In the genomic region with DNA sequence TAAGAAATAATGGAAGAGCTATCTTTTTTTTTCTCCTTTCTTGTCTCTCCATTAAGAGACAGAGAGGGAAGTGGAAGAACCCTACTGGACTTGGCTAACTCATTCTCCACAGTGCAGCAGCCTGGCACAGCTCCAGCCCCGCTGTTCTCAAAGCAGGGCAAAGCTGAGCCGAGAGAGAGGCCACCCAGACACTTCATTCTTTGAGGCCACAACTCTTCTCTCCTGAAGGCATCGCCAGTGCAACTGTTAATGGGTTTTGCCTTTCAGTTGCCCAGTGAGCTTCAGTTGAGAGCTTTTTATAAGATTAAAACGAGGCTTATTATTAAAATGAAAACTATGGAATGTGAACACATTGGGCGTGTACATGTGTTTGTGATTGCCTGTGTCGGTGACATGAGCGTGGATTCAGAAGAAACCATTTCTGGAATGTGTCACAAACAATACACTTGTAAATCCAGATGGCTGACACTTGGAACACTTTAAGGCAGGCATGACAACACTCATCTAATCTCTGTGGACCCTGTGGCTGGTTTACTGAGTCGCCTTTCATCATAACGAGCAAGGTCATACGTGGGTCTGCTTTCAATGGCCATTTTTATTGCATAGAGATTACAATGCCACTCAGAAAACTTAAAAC, we compare ENCODE assay signal across 7 mouse cellular contexts.
DNase-seq lines count a peak whose midpoint lies in the region; ATAC-seq and TF ChIP-seq lines count a peak whose summit lies in the region.

No protein-coding gene starts in this region.

- ATAC-seq in midbrain, embryonic 13.5 days, result peak; percentile 72; the same call in 1 of the 2 replicates

- TF ChIP-seq CTCF in cerebellum, adult 2 months (IDR thresholded peaks at IDR 0.05; ENCODE audit: borderline replicate concordance, insufficient read depth, low read depth, low read length), result no peak

- H3K36me3 ChIP-seq in midbrain, embryonic 13.5 days, result no peaks in the 10 kb centered on the region
- H3K36me3 ChIP-seq in midbrain, embryonic 10.5 days, result no peaks in the 10 kb centered on the region

- H3K27me3 ChIP-seq in midbrain, embryonic 13.5 days, result peaks cover 12% of the 10 kb centered on the region
- no peaks in the 10 kb centered on the region for H3K27me3 ChIP-seq in midbrain, embryonic 10.5 days (ENCODE audit: low read depth, poor library complexity, severe bottlenecking)
- no peaks in the 10 kb centered on the region for H3K27me3 ChIP-seq in cerebellum, adult 2 months (ENCODE audit: control insufficient read depth, insufficient read depth, low read length)

- TF ChIP-seq POLR2A in cerebellum, adult 2 months (IDR thresholded peaks at IDR 0.05; ENCODE audit: borderline replicate concordance, insufficient read depth, low read length), result no peak

- peaks cover 17% of the 10 kb centered on the region for H3K4me1 ChIP-seq in midbrain, embryonic 13.5 days (replicated peaks)
- peaks cover 6% of the 10 kb centered on the region; the same call in 1 of the 2 replicates for H3K4me1 ChIP-seq in midbrain, embryonic 10.5 days
- H3K4me1 ChIP-seq in cerebellum, adult 2 months (ENCODE audit: control insufficient read depth, insufficient read depth, low read length), result peaks cover 13% of the 10 kb centered on the region; the same call in 1 of the 2 replicates

- 28% methylated on average over 10 of the region's 10 CpGs for WGBS in midbrain, embryonic 13.5 days
- WGBS in midbrain, embryonic 10.5 days, result 75% methylated on average over 10 of the region's 10 CpGs
- WGBS in cerebellum, adult 2 months, result 30% methylated on average over 10 of the region's 10 CpGs

- no peak overlapping the region for H3K27ac ChIP-seq in midbrain, embryonic 13.5 days
- no peak overlapping the region for H3K27ac ChIP-seq in midbrain, embryonic 10.5 days (replicated peaks)
- H3K27ac ChIP-seq in cerebellum, adult 2 months (ENCODE audit: insufficient read depth, low read length), result no peak overlapping the region; the same call in 1 of the 2 replicates

- no peak for DNase-seq in midbrain, embryonic 10.5 days (ENCODE audit: low spot score)
- DNase-seq in cerebellum, adult 2 months, result peak; percentile 76 to 79
- DNase-seq in gastrocnemius, adult 18-20 months (ENCODE audit: low spot score), result peak; percentile 16
- DNase-seq in kidney, postnatal 36 days, result peak; percentile 47 to 74
- DNase-seq in ovary, postnatal 36 days (ENCODE audit: low spot score), result peak; percentile 61
- DNase-seq in B cell, adult 2 months, result no peak

- H3K9ac ChIP-seq in midbrain, embryonic 13.5 days (replicated peaks), result no peak overlapping the region

- H3K4me3 ChIP-seq in midbrain, embryonic 13.5 days (replicated peaks), result no peak overlapping the region
- no peak overlapping the region for H3K4me3 ChIP-seq in midbrain, embryonic 10.5 days
- no peak overlapping the region for H3K4me3 ChIP-seq in cerebellum, adult 2 months (replicated peaks; ENCODE audit: insufficient read depth, low read depth, low read length)

- no peak overlapping the region for H3K4me2 ChIP-seq in midbrain, embryonic 13.5 days (replicated peaks)

- no peaks in the 10 kb centered on the region for H3K9me3 ChIP-seq in midbrain, embryonic 13.5 days
- no peaks in the 10 kb centered on the region for H3K9me3 ChIP-seq in midbrain, embryonic 10.5 days (replicated peaks)

Comparison
In these comparisons a context has a peak if more than half of its experiments do, and no peak if none do; other contexts are left out.
1. DNase-seq: peak in cerebellum, adult 2 months (2 of 2), gastrocnemius, adult 18-20 months (single experiment), kidney, postnatal 36 days (2 of 2) and ovary, postnatal 36 days (single experiment); none in midbrain, embryonic 10.5 days (single experiment) and B cell, adult 2 months (0 of 2).